Mouse (Mus musculus): ENCODE measurements around the gene Pm20d1.

DNA sequence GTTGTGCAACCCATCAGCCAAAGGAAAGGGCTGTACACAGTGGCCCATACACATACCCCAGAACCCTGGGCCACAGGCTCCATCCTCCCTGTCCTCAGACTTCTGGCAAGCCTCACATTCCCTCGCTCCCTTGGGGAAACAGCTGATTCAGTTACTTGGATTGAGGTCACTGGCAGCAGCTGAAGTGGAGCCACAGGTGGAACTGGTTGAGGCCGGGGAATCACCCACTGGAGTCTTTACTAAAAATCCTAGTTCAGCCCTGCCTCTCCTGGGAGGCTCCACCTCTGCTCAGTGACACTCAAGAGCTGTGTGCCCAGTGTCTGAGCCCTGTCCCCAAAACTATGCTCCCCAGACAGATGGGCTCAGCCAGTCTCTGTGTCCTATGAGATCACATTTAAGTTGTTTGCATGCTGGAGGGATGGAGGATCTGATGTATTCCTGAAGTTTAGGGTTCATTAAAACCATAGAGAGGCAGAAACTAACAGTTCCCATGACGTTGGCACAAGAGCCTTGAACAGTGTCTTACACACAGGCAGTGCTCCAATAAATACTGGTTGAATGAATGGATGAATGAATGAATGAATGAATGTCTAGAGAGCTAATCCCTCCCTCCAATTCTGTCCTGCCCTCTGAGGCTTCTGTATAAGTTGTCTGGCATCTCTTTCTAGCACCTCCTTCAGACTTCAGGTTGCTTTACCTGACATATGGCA, 45.8 kb upstream of the Pm20d1 start:
- TF ChIP-seq CTCF (IDR thresholded peaks at IDR 0.05; ENCODE audit: low read depth, low read length) (no peak), POLR2A (IDR thresholded peaks at IDR 0.05; ENCODE audit: insufficient read depth, low read length) (no peak)
